Mouse (Mus musculus): ENCODE measurements around the gene Dnajc17.

DNA sequence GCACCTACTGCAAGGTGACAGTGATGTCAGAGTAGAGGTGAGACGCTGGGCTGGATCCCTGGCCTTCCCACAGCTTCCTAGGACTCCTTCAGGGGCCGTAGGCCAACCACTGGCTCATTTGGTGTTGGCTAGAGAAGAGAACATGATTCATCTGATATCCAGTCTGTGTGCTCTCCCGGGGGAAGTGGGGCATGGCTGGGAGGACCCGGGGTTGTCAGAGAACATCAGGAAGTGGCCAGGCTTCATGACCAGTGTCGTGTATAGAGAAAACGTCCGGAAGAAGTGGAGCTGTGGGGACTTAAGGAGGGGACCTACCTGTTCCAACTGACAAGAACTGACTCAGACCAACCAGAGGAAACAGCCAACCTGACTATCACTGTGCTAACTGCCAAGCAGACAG lies 36.7 kb upstream of the Dnajc17 start:
- no peak for TF ChIP-seq MAFK (IDR thresholded peaks at IDR 0.05; ENCODE audit: insufficient read depth, low read depth, low read length)
- TF ChIP-seq ZNF384 (IDR thresholded peaks at IDR 0.05; ENCODE audit: low read depth, low read length): no peak
- TF ChIP-seq ZC3H11A (IDR thresholded peaks at IDR 0.05; ENCODE audit: borderline replicate concordance, low read depth, low read length): no peak

All from ES-E14 (cell line).